Mouse (Mus musculus) layer of hippocampus, adult 8-10 months (tissue): Measurements from ENCODE around the gene Dusp15. TPM values are rescaled to one million over a fixed set of nuclear protein-coding genes. Genes with fewer than 3 reads are reported as not detected.

Experiments used
- DNase-seq, 2 experiments: peaks; one replicate each; pipeline ENCODE4 v3.0.0; 2022; ENCODE audit warnings: low spot score in 2 of 2
- total RNA-seq, 4 experiments: library from RNA; stranded (reverse); gene quantifications; 2 replicates each; pipeline ENCODE4 v1.2.4; 2022

Dusp15 gene
- total RNA-seq, 4 experiments from 2014 or later = 11.5 to 15.4 (median 12.6) TPM

DNA sequence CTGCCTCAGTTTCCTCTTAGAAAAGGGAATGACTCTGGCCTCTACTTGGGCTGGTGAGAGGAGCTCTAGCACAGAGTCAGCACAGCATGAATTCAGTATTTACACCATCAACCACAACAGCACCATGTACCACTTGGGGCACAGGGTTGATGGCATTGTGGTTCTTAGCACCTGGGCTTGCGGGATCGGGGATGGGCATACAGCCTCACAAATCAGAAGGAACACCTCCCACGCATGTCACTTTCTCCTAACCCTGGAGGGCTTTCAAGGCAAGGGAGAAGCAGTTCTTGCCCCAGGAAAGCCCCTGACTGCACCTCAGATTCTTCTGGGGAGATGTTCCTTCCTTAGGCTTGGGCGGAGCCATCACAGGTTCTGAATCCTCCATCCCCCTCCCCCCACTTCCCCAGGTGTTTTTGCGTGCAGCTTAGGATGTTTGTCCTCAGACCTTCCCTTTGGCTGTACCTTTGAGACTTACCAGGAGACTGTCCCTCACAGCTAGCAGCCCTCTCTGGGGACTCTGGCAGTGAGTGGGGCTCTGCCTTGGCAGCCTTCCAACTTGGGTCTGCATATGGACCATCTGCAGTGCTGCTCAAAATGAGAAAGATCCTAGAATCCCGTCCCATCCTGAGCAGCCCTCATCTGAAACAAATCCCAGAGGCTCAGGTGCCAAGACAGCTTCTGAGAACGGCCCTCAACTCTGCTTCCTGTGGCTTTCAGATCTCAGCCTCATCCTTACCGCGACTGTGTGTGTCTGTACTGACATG, 45.0 kb downstream of the Dusp15 start:
- DNase-seq = no peak

DNA sequence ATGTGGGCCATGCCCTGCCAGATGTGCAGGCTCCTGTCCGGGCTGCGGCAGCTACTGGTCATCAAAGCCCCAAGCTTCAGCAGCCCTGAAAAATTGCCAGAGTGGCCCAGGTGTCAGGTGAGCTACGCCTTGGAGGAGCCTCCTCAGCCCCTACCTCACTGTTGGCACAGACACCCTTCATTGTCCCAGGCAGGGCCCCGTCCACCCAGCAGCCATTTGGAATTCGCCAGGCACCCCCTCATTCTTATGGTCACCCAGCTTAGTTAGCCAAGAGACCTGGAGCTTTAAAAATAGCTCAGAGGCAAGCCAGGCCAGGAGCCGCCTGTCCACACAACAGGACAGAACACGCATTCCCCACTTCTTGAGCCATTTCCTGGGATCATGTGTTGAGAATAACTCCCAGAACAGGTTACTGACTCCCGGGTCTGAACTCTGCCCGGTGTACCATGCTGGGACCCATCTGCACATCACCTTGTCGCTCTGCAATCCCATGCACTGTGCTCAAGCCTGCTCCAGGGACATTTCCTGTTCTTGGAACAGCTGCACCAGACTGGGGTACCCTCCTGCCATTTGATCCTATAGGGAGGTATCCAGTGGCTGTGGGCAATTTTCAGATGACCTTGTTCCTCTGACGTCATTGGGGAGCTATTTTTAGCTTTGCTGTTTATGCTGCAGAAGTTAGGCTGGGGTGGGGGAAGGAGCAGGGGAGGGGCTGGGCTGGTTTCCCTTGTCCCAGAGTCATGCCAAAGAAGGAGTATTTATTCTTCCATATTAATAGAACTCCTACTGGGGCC, 46.3 kb downstream of the Dusp15 start:
- no peak for DNase-seq

DNA sequence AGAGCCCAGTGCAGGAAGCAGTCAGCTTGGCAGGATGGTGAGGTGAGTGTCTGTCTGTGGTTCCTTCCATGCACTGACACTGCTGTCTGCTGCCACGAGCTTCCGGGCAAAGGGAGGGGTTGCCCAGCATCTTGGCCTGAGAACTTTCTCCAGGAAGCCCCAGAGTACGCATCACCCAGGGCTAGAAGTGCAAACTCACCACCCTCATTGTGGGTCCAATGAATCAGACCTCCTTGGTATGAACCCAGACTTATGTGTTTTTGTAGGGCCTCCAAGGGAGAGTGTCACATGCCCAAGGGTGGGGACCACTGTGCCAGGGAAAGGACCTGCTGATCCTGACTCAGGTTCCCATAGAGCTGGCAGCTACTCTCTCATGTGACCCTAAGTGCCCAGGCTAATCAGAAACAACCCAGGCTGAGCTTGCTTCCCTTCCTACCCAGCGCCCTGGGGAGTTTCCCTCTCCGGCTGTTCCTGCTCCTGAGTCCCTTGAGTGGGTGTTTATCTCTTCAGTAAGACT, 47.3 kb downstream of the Dusp15 start:
- no peak for DNase-seq

DNA sequence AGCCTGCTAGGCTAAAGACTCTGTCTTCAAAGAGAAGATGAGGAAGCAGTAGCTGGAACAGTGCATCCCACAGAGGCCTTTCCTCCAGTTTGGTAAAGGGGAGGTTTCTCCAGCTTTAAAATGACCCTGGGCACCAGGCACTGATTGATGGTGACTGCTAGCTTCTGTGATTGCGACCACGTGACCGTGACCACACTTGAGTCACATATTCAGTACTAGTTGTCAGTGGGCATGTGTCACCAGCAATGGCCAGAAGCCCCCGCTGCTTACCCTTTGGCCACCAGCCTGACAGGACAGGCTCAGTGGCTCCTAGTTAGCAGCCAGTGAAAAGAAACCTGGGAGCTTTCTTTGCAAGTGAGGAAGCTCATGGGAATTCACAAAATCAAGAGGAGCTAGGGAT, 47.9 kb downstream of the Dusp15 start:
- DNase-seq = no peak

DNA sequence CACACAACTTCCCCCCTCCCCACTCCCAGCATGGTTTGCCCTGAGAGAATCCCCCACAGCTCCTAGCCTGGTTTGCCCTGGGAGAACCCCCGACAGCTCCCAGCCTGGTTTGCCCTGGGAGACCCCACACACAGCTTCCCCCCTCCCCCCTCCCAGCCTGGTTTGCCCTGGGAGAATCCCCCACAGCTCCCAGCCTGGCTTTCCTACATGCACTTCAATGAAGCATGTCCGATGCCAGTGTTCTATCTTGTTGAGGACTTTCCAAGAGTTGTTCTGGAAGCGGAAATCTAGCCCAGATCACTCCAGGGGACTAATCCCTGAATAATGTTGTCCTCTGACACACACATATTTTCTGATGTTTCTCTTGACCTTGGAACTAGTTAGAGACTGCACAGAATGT, 48.8 kb downstream of the Dusp15 start:
- no peak for DNase-seq

DNA sequence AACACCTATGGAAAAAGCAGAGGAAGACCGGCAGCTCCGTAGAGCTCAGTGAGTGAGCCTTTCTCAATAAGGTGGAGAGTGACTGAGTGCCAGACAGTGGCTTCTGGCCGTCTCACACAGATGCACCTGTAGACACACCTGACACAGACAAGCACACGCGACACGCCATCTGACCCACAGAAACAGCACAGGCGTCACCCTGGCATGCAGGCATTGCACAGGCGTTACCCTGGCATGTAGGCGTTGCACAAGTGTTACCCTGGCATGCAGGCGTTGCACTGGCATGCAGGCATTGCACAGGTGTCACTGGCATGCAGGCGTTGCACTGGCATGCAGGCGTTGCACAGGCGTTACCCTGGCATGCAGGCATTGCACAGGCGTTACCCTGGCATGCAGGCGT, 50.2 kb downstream of the Dusp15 start:
- DNase-seq = no peak

DNA sequence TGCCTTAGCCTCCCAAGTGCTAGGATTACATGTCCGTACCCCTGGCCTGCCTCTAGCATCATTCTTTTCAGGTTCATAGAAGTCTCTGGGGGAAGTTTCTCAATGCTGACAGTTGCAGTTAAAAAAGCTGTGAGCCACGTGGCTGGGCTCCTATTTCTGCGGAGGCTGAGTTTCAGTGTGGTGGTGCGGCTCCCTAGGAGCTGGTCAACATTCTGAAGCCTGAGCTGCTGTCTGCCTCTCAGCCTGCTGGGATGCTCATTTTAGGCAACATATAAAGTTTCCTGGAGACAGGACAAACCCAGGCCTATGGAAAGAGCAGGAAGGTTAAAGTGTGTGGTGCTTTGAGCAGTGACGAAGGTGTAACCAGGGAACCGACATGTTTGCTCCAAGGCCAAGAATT, 52.5 kb downstream of the Dusp15 start:
- no peak for DNase-seq

DNA sequence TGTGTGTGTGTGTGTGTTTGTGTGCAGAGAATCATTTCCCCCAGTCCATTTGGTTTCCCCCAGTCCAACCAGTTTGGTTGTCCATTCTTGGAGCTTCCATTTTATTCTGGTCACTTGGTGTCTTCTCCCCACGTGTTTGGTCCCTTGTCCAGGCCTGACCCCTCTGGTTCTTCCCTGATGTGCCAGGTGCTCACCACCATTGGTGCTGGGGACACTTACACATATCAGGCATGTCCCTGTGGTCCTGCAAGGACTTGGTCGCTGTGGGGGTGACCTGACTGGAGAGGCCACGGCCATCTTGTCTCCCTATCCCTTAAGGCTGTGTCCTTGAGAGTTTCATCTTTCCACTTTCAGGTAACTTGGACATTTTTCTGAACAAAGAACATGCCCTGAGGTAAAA, 54.6 kb downstream of the Dusp15 start:
- no peak for DNase-seq

DNA sequence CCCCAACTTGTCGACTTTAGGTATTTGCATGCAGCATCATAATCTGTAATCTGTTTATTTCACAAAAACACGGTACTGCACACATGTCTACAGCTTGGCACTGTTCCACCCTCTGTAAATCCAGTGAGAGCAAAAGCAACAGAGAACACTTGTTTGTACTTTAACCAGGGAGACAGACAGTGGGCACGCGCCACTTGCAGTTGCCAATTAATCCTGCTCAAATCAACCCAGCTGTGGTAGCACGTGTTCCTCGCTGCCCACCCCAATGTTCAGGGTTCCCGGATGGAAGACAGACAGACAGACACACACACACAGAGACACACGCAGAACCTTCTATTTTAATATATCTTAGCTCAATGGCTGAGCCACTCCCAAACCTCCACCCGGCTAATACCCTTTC, 55.7 kb downstream of the Dusp15 start:
- DNase-seq = no peak

Other genes starting within 250 kb of the Dusp15 start
- 10 to 100 TPM; 18.1 to 24.9 (median 22.5) TPM for gene Id1, start 215.4 kb downstream of the Dusp15 start, total RNA-seq
- gene Cox4i2, start 197.5 kb downstream of the Dusp15 start, total RNA-seq = 1 to 10 TPM in 3 of 4 experiments, under 1 TPM in 1; 0.92 to 2.4 (median 2.2) TPM
- gene Bcl2l1, start 120.0 kb downstream of the Dusp15 start, total RNA-seq = 100 to 1,000 TPM; 124 to 140 (median 132) TPM
- gene Tpx2, start 103.7 kb downstream of the Dusp15 start, total RNA-seq = 1 to 10 TPM; 1.2 to 2.3 (median 1.7) TPM
- not detected for gene Mylk2, start 40.3 kb downstream of the Dusp15 start, total RNA-seq
- under 1 TPM; 0.50 to 0.96 (median 0.78) TPM for gene Foxs1, start 18.5 kb downstream of the Dusp15 start, total RNA-seq
- 1 to 10 TPM in 3 of 4 experiments, under 1 TPM in 1; 0.95 to 1.9 (median 1.5) TPM for gene Ttll9, start 10.8 kb upstream of the Dusp15 start, total RNA-seq
- 10 to 100 TPM; 39.5 to 56.6 (median 50.7) TPM for gene Pdrg1, start 63.7 kb upstream of the Dusp15 start, total RNA-seq
- gene Xkr7, start 80.2 kb upstream of the Dusp15 start, total RNA-seq = 1 to 10 TPM; 1.4 to 2.3 (median 2.0) TPM
- 1 to 10 TPM; 4.9 to 6.4 (median 5.6) TPM for gene Ccm2l, start 114.3 kb upstream of the Dusp15 start, total RNA-seq
- gene Hck, start 156.8 kb upstream of the Dusp15 start, total RNA-seq = 1 to 10 TPM; 1.6 to 5.9 (median 3.6) TPM
- gene Tm9sf4, start 209.6 kb upstream of the Dusp15 start, total RNA-seq = 100 to 1,000 TPM in 3 of 4 experiments, 10 to 100 TPM in 1; 93.5 to 116 (median 103) TPM